Mouse (Mus musculus) kidney, adult 2 months (tissue): ENCODE measurements at regions not wholly inside any gene's neighbourhood (a gene's known extent, or its start where the extent isn't known, plus 50 kb on each side); places are given as distances from the start of the nearest gene placed in this dataset.

Experiments used
- DNase-seq: peaks from one replicate; pipeline ENCODE4 v3.0.0; 2021
- H3K27ac ChIP-seq: fragments of 200-500 bp; 2 replicates; pipeline ENCODE4 v1.5.1; 2012; ENCODE audit warnings: low read depth, low read length, control low read depth, inconsistent platforms; ENCODE audit not compliant: insufficient read depth
- H3K27me3 ChIP-seq: fragments of 200-500 bp; replicated peaks from 2 replicates; pipeline ENCODE4 v1.6.1; 2012; ENCODE audit warnings: mild to moderate bottlenecking, moderate library complexity, low read length, inconsistent platforms; ENCODE audit not compliant: control insufficient read depth, insufficient read depth
- H3K36me3 ChIP-seq: fragments of 200-500 bp; 2 replicates; pipeline ENCODE4 v1.6.1; 2012; ENCODE audit warnings: mild to moderate bottlenecking, moderate library complexity, low read length, inconsistent platforms; ENCODE audit not compliant: control insufficient read depth, insufficient read depth
- H3K4me1 ChIP-seq: fragments of 200-500 bp; 2 replicates; pipeline ENCODE4 v1.6.1; 2011; ENCODE audit warnings: low read length; ENCODE audit not compliant: control insufficient read depth, insufficient read depth
- H3K4me3 ChIP-seq: fragments of 200-500 bp; 2 replicates; pipeline ENCODE4 v1.5.1; 2011; ENCODE audit warnings: mild to moderate bottlenecking, low read depth, low read length, control low read depth; ENCODE audit not compliant: insufficient read depth
- CTCF ChIP-seq: fragments of 200-500 bp; conservative IDR thresholded peaks from 2 replicates; pipeline ENCODE4 v1.5.1; 2011; ENCODE audit warnings: low read depth, mild to moderate bottlenecking, control low read depth, low read length, moderate library complexity, mixed read lengths; ENCODE audit not compliant: insufficient read depth, insufficient read length
- POLR2A ChIP-seq: fragments of 200-500 bp; IDR thresholded peaks from one replicate; pipeline ENCODE4 v1.6.1; 2011; ENCODE audit warnings: low read depth, low read length, control low read depth
- whole genome bisulfite sequencing: fragments of 180-500 bp; shearing (Covaris S2); methylation state at CpG from one replicate; pipeline ENCODE4 v1.1.7; 2018; 5-methylcytosine and 5-hydroxymethylcytosine counted together

GRCm38 (mm10) chr9:84343435-84344095, 418.6 kb downstream of the Bckdhb start:
- TF ChIP-seq CTCF: peak; percentile 62
- TF ChIP-seq POLR2A: no peak
- WGBS: 14% methylated on average over 7 of the region's 7 CpGs
- Histone ChIP-seq H3K27me3 (no peaks in the 10 kb centered on the region), H3K4me1 (no peaks in the 10 kb centered on the region), H3K36me3 (no peaks in the 10 kb centered on the region), H3K4me3 (no peak overlapping the region), H3K27ac (no peak overlapping the region)
- peak; percentile 65 for DNase-seq

- H3K4me1 ChIP-seq: no peaks in the 10 kb centered on the region
- no peak overlapping the region for H3K27ac ChIP-seq
- whole genome bisulfite sequencing: 50% methylated on average over 2 of the region's 2 CpGs
- no peak for DNase-seq
- no peak for TF ChIP-seq POLR2A
- no peak for TF ChIP-seq CTCF
- H3K36me3 ChIP-seq: no peaks in the 10 kb centered on the region
- no peaks in the 10 kb centered on the region for H3K27me3 ChIP-seq
- H3K4me3 ChIP-seq: no peak overlapping the region
Observed at GRCm38 (mm10) chr9:84350223-84350622, 425.3 kb downstream of the Bckdhb start.

GRCm38 (mm10) chr9:84354409-84354808, 429.5 kb downstream of the Bckdhb start:
- Histone ChIP-seq H3K36me3 (no peaks in the 10 kb centered on the region), H3K4me3 (no peak overlapping the region), H3K27ac (no peak overlapping the region), H3K27me3 (no peaks in the 10 kb centered on the region; the same call in 1 of the 2 replicates), H3K4me1 (no peaks in the 10 kb centered on the region)
- WGBS: 94% methylated on average over 2 of the region's 2 CpGs
- no peak for TF ChIP-seq POLR2A
- no peak for TF ChIP-seq CTCF
- DNase-seq: no peak

- WGBS: 94% methylated on average over 2 of the region's 2 CpGs
- no peaks in the 10 kb centered on the region for H3K4me1 ChIP-seq
- H3K36me3 ChIP-seq: no peaks in the 10 kb centered on the region
- no peak for DNase-seq
- TF ChIP-seq CTCF (no peak), POLR2A (no peak)
- no peak overlapping the region for H3K27ac ChIP-seq
- no peaks in the 10 kb centered on the region; the same call in 1 of the 2 replicates for H3K27me3 ChIP-seq
- H3K4me3 ChIP-seq: no peak overlapping the region
Observed at GRCm38 (mm10) chr9:84356167-84356566, 431.2 kb downstream of the Bckdhb start.

GRCm38 (mm10) chr9:84359879-84360278, 434.9 kb downstream of the Bckdhb start:
- no peaks in the 10 kb centered on the region for H3K36me3 ChIP-seq
- no peaks in the 10 kb centered on the region; the same call in 1 of the 2 replicates for H3K27me3 ChIP-seq
- 47% methylated on average over 3 of the region's 3 CpGs for WGBS
- no peak for DNase-seq
- H3K4me3 ChIP-seq: no peak overlapping the region
- H3K4me1 ChIP-seq: no peaks in the 10 kb centered on the region
- no peak overlapping the region for H3K27ac ChIP-seq
- TF ChIP-seq CTCF: no peak
- no peak for TF ChIP-seq POLR2A

GRCm38 (mm10) chr9:84360484-84360883, 435.5 kb downstream of the Bckdhb start:
- no peak for DNase-seq
- Histone ChIP-seq H3K27ac (no peak overlapping the region), H3K36me3 (no peaks in the 10 kb centered on the region), H3K4me3 (no peak overlapping the region), H3K4me1 (no peaks in the 10 kb centered on the region), H3K27me3 (no peaks in the 10 kb centered on the region; the same call in 1 of the 2 replicates)
- TF ChIP-seq POLR2A (no peak), CTCF (no peak)
- 79% methylated on average over 4 of the region's 4 CpGs for WGBS

GRCm38 (mm10) chr9:84363478-84363877, 438.5 kb downstream of the Bckdhb start:
- TF ChIP-seq POLR2A: no peak
- Histone ChIP-seq H3K4me1 (no peaks in the 10 kb centered on the region), H3K27me3 (no peaks in the 10 kb centered on the region), H3K4me3 (no peak overlapping the region), H3K36me3 (no peaks in the 10 kb centered on the region), H3K27ac (no peak overlapping the region)
- WGBS: 84% methylated on average over 5 of the region's 5 CpGs
- no peak for DNase-seq

GRCm38 (mm10) chr9:84369200-84369599, 444.3 kb downstream of the Bckdhb start:
- no peaks in the 10 kb centered on the region for H3K36me3 ChIP-seq
- 74% methylated on average over 1 of the region's 1 CpGs for WGBS
- no peak for TF ChIP-seq CTCF
- TF ChIP-seq POLR2A: no peak
- no peaks in the 10 kb centered on the region for H3K4me1 ChIP-seq
- no peak overlapping the region for H3K27ac ChIP-seq
- no peaks in the 10 kb centered on the region for H3K27me3 ChIP-seq
- H3K4me3 ChIP-seq: no peak overlapping the region
- peak; percentile 5 for DNase-seq
